Mouse (Mus musculus): ENCODE measurements around the gene B3gat2.

Gene B3gat2

GRCm38 (mm10) chr1:23834819-23835218 lies 73.3 kb downstream of the B3gat2 start:
- no peak for DNase-seq (ENCODE audit: low spot score)

- DNase-seq (ENCODE audit: low spot score) = no peak
Observed at GRCm38 (mm10) chr1:23836630-23837029, 75.1 kb downstream of the B3gat2 start.

GRCm38 (mm10) chr1:23840924-23841323 lies 79.4 kb downstream of the B3gat2 start:
- DNase-seq (ENCODE audit: low spot score) = no peak

GRCm38 (mm10) chr1:23842629-23843028 lies 81.1 kb downstream of the B3gat2 start:
- DNase-seq (ENCODE audit: low spot score) = no peak

- no peak for DNase-seq (ENCODE audit: low spot score)
Observed at GRCm38 (mm10) chr1:23843790-23844189, 82.2 kb downstream of the B3gat2 start.

GRCm38 (mm10) chr1:23845007-23845406 lies 83.5 kb downstream of the B3gat2 start:
- no peak for DNase-seq (ENCODE audit: low spot score)

GRCm38 (mm10) chr1:23846044-23846680 lies 84.6 kb downstream of the B3gat2 start:
- no peak for DNase-seq (ENCODE audit: low spot score)

GRCm38 (mm10) chr1:23855623-23856022 lies 94.1 kb downstream of the B3gat2 start:
- no peak for DNase-seq (ENCODE audit: low spot score)

- DNase-seq (ENCODE audit: low spot score) = no peak
Observed at GRCm38 (mm10) chr1:23860944-23861343, 99.4 kb downstream of the B3gat2 start.

GRCm38 (mm10) chr1:23865566-23865965 lies 104.0 kb downstream of the B3gat2 start:
- DNase-seq (ENCODE audit: low spot score) = no peak

- DNase-seq (ENCODE audit: low spot score) = no peak
Observed at GRCm38 (mm10) chr1:23867350-23867862, 105.9 kb downstream of the B3gat2 start.

- DNase-seq (ENCODE audit: low spot score) = no peak
Observed at GRCm38 (mm10) chr1:23872194-23872593, 110.6 kb downstream of the B3gat2 start.

- DNase-seq (ENCODE audit: low spot score) = no peak
Observed at GRCm38 (mm10) chr1:23882681-23883080, 121.1 kb downstream of the B3gat2 start.

- DNase-seq (ENCODE audit: low spot score) = no peak
Observed at GRCm38 (mm10) chr1:23884087-23884668, 122.6 kb downstream of the B3gat2 start.

- DNase-seq (ENCODE audit: low spot score) = no peak
Observed at GRCm38 (mm10) chr1:23884914-23885313, 123.4 kb downstream of the B3gat2 start.

- DNase-seq (ENCODE audit: low spot score) = no peak
Observed at GRCm38 (mm10) chr1:23892072-23892471, 130.5 kb downstream of the B3gat2 start.
